Mouse (Mus musculus): ENCODE results near the gene Ptov1. TPM values are rescaled to one million over a fixed set of nuclear protein-coding genes. Genes with fewer than 3 reads are reported as not detected.

The Ptov1 gene
- polyA plus RNA-seq, 1 experiment from 2014 or later = 291 TPM

GRCm38 (mm10) chr7:44848561-44849415 lies 20.8 kb downstream of the Ptov1 start, which contains the start of the genes Akt1s1 and Tbc1d17:
Gene Akt1s1, plus strand, starts transcription at chr7:44848991.
Gene Tbc1d17, minus strand, starts transcription at chr7:44849079.
- H3K36me3 ChIP-seq = peaks cover 35% of the 10 kb centered on the region
- H3K9ac ChIP-seq = peak within 1 kb of the TSS; percentile 64
- peak within 1 kb of the TSS; percentile 69 for H3K4me3 ChIP-seq (replicated peaks)
- H3K9me3 ChIP-seq = no peaks in the 10 kb centered on the region
- H3K27me3 ChIP-seq (replicated peaks) = no peaks in the 10 kb centered on the region
- under 1% methylated on average over 54 of the region's 54 CpGs for WGBS
- peak; percentile 82 for ATAC-seq (ENCODE audit: insufficient read depth, low FRiP score, low read depth)
- H3K4me2 ChIP-seq = peak within 1 kb of the TSS; percentile 68
- H3K4me1 ChIP-seq = peaks cover 39% of the 10 kb centered on the region
- H3K27ac ChIP-seq = peak within 1 kb of the TSS; percentile 99

- Histone ChIP-seq H3K4me2 (peak overlapping the region; percentile 68), H3K9ac (peak overlapping the region; percentile 1; the same call in 1 of the 2 replicates), H3K27me3 (replicated peaks) (no peaks in the 10 kb centered on the region), H3K9me3 (no peaks in the 10 kb centered on the region), H3K4me1 (peaks cover 29% of the 10 kb centered on the region), H3K36me3 (peaks cover 44% of the 10 kb centered on the region), H3K27ac (no peak overlapping the region), H3K4me3 (replicated peaks) (peak overlapping the region; percentile 69)
- 57% methylated on average over 5 of the region's 5 CpGs for WGBS
- no peak for ATAC-seq (ENCODE audit: insufficient read depth, low FRiP score, low read depth)
These were observed 21.8 kb downstream of the Ptov1 start for GRCm38 (mm10) chr7:44847772-44848171.

GRCm38 (mm10) chr7:44846804-44847203 lies 22.8 kb downstream of the Ptov1 start:
- H3K27me3 ChIP-seq (replicated peaks) = 0 out of 2 replicates have a peak, but pooled peaks cover under 1% of the 10 kb centered on the region
- WGBS = 94% methylated on average over 7 of the region's 7 CpGs
- H3K4me3 ChIP-seq (replicated peaks) = no peak overlapping the region
- H3K4me2 ChIP-seq = no peak overlapping the region
- peaks cover 23% of the 10 kb centered on the region for H3K4me1 ChIP-seq
- H3K36me3 ChIP-seq = peaks cover 47% of the 10 kb centered on the region
- no peak overlapping the region for H3K9ac ChIP-seq
- no peaks in the 10 kb centered on the region for H3K9me3 ChIP-seq
- H3K27ac ChIP-seq = no peak overlapping the region
- ATAC-seq (ENCODE audit: insufficient read depth, low FRiP score, low read depth) = no peak

- Histone ChIP-seq H3K4me3 (replicated peaks) (no peak overlapping the region), H3K36me3 (peaks cover 51% of the 10 kb centered on the region), H3K9me3 (no peaks in the 10 kb centered on the region), H3K4me1 (peaks cover 12% of the 10 kb centered on the region), H3K9ac (no peak overlapping the region), H3K27me3 (replicated peaks) (peaks cover 10% of the 10 kb centered on the region), H3K4me2 (no peak overlapping the region), H3K27ac (no peak overlapping the region)
- 93% methylated on average over 10 of the region's 10 CpGs for WGBS
- ATAC-seq (ENCODE audit: insufficient read depth, low FRiP score, low read depth) = no peak
These were observed 24.6 kb downstream of the Ptov1 start for GRCm38 (mm10) chr7:44845006-44845405.

GRCm38 (mm10) chr7:44841825-44842463 lies 27.6 kb downstream of the Ptov1 start:
- Histone ChIP-seq H3K27me3 (replicated peaks) (peaks cover 10% of the 10 kb centered on the region), H3K9me3 (no peaks in the 10 kb centered on the region), H3K36me3 (peaks cover 51% of the 10 kb centered on the region), H3K4me3 (replicated peaks) (no peak overlapping the region), H3K4me1 (peaks cover 15% of the 10 kb centered on the region), H3K4me2 (no peak overlapping the region), H3K27ac (no peak overlapping the region), H3K9ac (no peak overlapping the region)
- no peak for ATAC-seq (ENCODE audit: insufficient read depth, low FRiP score, low read depth)
- WGBS = 83% methylated on average over 8 of the region's 8 CpGs

- Histone ChIP-seq H3K36me3 (peaks cover 40% of the 10 kb centered on the region), H3K27ac (no peak overlapping the region), H3K4me3 (replicated peaks) (peak overlapping the region; percentile 31; the same call in 1 of the 2 replicates), H3K4me2 (peak overlapping the region; percentile 78), H3K27me3 (replicated peaks) (peaks cover 10% of the 10 kb centered on the region), H3K9ac (no peak overlapping the region), H3K4me1 (peaks cover 15% of the 10 kb centered on the region), H3K9me3 (no peaks in the 10 kb centered on the region)
- WGBS = 57% methylated on average over 14 of the region's 14 CpGs
- no peak for ATAC-seq (ENCODE audit: insufficient read depth, low FRiP score, low read depth)
These were observed 29.2 kb downstream of the Ptov1 start for GRCm38 (mm10) chr7:44840426-44840825.

GRCm38 (mm10) chr7:44839491-44840191 lies 29.9 kb downstream of the Ptov1 start:
- ATAC-seq (ENCODE audit: insufficient read depth, low FRiP score, low read depth) = peak; percentile 13; the same call in 1 of the 2 replicates
- Histone ChIP-seq H3K9ac (peak overlapping the region; percentile 32; the same call in 1 of the 2 replicates), H3K27ac (no peak overlapping the region), H3K4me1 (peaks cover 15% of the 10 kb centered on the region), H3K27me3 (replicated peaks) (peaks cover 10% of the 10 kb centered on the region), H3K4me2 (peak overlapping the region; percentile 78), H3K36me3 (peaks cover 32% of the 10 kb centered on the region), H3K4me3 (replicated peaks) (peak overlapping the region; percentile 31), H3K9me3 (no peaks in the 10 kb centered on the region)
- WGBS = 3% methylated on average over 58 of the region's 58 CpGs

- Histone ChIP-seq H3K27ac (no peak overlapping the region), H3K9me3 (no peaks in the 10 kb centered on the region), H3K9ac (peak overlapping the region; percentile 32; the same call in 1 of the 2 replicates), H3K27me3 (replicated peaks) (peaks cover 10% of the 10 kb centered on the region), H3K36me3 (peaks cover 27% of the 10 kb centered on the region), H3K4me3 (replicated peaks) (peak overlapping the region; percentile 31), H3K4me1 (peaks cover 15% of the 10 kb centered on the region), H3K4me2 (peak overlapping the region; percentile 78)
- WGBS = 27% methylated on average over 11 of the region's 11 CpGs
- no peak for ATAC-seq (ENCODE audit: insufficient read depth, low FRiP score, low read depth)
These were observed 30.5 kb downstream of the Ptov1 start for GRCm38 (mm10) chr7:44839171-44839490.

GRCm38 (mm10) chr7:44838073-44838472 lies 31.5 kb downstream of the Ptov1 start:
- H3K9ac ChIP-seq = no peak overlapping the region
- no peak overlapping the region for H3K4me3 ChIP-seq (replicated peaks)
- no peak for ATAC-seq (ENCODE audit: insufficient read depth, low FRiP score, low read depth)
- H3K27me3 ChIP-seq (replicated peaks) = peaks cover 10% of the 10 kb centered on the region
- no peak overlapping the region for H3K4me2 ChIP-seq
- H3K27ac ChIP-seq = no peak overlapping the region
- H3K4me1 ChIP-seq = peaks cover 17% of the 10 kb centered on the region
- H3K36me3 ChIP-seq = peaks cover 16% of the 10 kb centered on the region
- 84% methylated on average over 6 of the region's 6 CpGs for WGBS
- H3K9me3 ChIP-seq = no peaks in the 10 kb centered on the region

- Histone ChIP-seq H3K27ac (no peak overlapping the region), H3K4me3 (replicated peaks) (no peak overlapping the region), H3K36me3 (peaks cover 13% of the 10 kb centered on the region; the same call in 1 of the 2 replicates), H3K4me1 (peaks cover 21% of the 10 kb centered on the region), H3K4me2 (no peak overlapping the region), H3K9me3 (no peaks in the 10 kb centered on the region), H3K9ac (no peak overlapping the region), H3K27me3 (replicated peaks) (peaks cover 7% of the 10 kb centered on the region)
- 81% methylated on average over 9 of the region's 9 CpGs for WGBS
- no peak for ATAC-seq (ENCODE audit: insufficient read depth, low FRiP score, low read depth)
These were observed 33.0 kb downstream of the Ptov1 start for GRCm38 (mm10) chr7:44836423-44837053.

- WGBS = 39% methylated on average over 3 of the region's 3 CpGs
- H3K27ac ChIP-seq = no peak overlapping the region
- no peak overlapping the region for H3K4me3 ChIP-seq (replicated peaks)
- no peak overlapping the region for H3K9ac ChIP-seq
- peaks cover 21% of the 10 kb centered on the region for H3K4me1 ChIP-seq
- H3K4me2 ChIP-seq = no peak overlapping the region
- H3K36me3 ChIP-seq = peaks cover 18% of the 10 kb centered on the region
- H3K9me3 ChIP-seq = no peaks in the 10 kb centered on the region
- no peak for ATAC-seq (ENCODE audit: insufficient read depth, low FRiP score, low read depth)
- peaks cover 4% of the 10 kb centered on the region for H3K27me3 ChIP-seq (replicated peaks)
These were observed 33.6 kb downstream of the Ptov1 start for GRCm38 (mm10) chr7:44836016-44836404.

Measured in stomach, embryonic 15.5 days (tissue).